Mouse (Mus musculus): ENCODE results near the gene Tuba1b.
"Not testable (repeated sequence)": the region's sequence is repeated elsewhere in the genome, so short reads cannot be mapped to it uniquely, and the experiment has no call there.

Gene Tuba1b

DNA sequence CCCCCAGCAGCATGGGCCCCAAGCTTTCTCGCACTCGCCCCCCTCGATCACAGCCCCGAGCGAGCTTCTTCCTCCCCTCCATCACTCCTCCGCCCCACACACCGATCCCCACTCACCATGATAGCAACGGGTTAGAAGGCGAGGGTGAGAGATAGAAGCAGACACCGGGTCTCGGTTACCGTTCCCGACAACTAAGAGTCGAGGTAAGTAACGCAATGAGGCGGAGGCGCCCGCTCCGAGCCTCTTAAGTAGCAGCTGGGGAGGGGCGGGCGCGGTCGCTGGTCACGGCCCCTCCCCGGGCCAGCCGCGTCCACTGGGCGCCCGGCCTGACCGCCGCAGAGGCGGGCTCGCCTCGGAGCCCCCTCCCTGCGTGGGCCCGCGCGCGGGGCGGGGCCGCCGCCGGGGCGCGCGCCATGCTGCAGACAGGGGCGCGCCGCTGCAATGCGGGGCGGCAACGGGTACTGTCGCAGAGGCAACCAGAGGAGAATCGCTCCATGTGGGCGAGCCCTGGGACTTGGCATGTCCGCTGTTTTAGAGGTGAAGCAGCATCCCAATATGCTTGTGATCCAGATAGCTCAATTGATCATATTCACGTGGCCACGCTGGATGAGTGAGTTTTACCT lies at the start of gene Tuba1b:
Gene Tuba1b (minus strand): TSS at position 349 of the 623 bp plus-strand sequence.
- in situ Hi-C loops (cut with MboI): no loop called here

DNA sequence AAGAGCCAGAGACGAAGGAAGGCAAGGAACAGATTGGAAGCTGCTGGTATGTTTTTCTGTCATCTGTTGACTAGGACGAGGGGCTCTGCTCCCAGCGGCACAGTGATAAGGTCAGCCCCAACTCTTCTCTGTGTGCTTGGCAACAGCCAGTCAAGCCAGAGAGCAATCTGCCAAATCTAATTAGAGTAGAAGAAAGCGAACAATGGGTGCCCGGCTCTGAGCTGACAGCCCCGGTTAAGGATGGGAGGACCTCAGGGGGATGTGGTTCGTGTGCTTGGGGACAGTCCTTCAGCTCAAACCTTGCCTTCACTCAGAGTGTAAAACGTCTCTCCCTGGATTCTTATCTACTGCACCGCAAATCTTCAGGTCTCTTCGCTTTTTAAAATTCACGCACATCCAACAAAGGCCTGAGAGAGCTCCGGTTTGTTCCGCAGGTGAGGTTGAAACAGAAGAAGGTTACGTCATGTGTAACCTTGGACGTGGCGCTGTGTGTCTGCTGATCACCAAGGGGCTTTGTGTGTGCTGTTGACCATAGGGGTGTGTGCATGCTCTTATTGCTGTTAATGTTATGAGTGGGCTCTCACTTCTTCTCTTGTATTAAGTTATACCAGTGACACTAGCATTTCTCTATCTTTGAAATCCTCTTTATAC lies 49.2 kb upstream of the Tuba1b start:
- in situ Hi-C loops (cut with MboI): no loop called here

DNA sequence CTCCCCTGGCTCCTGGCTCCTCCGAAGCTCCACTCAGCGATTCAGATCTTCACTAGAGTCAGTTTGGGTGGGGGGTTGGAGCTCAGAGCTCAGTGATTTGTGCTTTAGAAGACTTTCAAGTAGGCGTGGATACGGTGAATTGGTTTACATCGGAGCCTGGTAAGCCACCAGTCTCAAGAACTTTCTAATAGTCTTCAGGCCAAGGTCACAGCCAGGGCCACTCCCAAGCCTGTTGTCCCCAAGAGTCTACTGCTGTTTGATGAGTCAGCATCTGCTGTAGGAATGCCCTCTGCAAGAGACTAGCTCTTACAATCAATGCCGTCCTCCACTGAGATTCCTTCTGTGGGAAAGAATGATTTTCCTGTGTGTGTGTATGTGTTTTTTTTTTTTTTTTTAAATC lies 47.7 kb upstream of the Tuba1b start:
- in situ Hi-C loops (cut with MboI): no loop called here

DNA sequence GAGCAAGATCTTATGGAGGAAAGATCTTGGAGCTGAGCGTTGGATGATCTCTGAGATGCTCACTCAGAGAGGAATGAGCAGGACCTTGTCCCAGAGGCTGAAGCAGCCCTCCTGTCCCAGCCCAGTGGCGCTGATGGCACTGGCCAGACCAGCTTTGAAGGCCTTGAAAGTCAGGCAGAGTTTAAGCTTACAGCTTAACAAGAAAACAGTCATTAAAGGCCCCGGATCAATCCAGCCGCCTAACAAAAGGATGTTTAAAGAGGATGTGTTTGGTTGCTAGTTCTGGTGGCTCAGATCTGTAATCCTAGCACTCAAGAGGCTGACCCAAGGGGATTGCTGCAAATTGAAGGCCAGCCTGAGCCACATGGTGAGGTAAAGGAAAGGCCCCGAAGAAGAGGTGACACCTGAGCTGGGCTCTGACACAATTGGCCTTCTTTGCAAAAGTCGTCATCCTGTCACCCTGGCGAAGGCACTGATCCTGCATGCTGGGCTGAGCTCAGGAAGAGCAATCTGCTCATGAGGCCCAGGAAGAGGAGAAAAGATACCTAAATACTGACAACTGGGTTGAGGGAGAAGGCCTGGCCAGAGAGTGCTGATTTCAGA lies 45.7 kb upstream of the Tuba1b start:
- in situ Hi-C loops (cut with MboI): no loop called here

DNA sequence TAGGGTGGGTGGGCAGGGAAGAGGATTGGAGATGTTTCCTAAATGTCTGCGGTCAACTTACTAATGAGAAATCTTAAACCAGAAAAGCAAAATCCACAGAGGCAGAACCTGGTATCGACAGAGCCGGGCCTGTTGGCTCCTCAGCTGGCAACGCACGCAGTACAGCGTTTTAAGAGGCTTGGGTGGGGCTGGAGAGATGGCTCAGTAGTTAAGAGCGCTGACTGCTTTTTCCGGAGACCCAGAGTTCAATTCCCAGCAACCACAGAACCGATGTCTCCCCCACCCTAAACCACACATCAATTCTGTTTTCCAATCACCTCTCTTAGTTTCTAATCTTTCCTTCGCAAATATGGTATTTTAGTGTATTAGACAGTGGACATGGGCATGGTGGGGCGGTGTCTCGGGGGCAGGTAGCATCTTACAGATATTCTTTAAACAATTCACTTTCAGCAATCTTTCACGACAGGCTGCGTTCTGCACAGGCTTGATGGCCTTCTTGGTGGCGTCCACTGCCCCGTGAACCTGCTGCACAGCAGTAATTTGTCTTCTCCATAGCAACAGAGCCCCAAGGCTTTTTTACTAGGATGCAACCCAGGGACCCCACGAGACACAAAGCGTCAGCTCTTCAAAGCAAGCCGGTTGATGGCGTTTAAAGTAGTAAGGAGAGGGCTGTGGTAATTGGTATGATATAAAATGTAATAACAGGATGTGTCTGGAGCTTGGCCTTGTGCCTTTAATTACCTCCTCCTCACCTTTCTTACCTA lies 44.2 kb upstream of the Tuba1b start:
- in situ Hi-C loops (cut with MboI): no loop called here

DNA sequence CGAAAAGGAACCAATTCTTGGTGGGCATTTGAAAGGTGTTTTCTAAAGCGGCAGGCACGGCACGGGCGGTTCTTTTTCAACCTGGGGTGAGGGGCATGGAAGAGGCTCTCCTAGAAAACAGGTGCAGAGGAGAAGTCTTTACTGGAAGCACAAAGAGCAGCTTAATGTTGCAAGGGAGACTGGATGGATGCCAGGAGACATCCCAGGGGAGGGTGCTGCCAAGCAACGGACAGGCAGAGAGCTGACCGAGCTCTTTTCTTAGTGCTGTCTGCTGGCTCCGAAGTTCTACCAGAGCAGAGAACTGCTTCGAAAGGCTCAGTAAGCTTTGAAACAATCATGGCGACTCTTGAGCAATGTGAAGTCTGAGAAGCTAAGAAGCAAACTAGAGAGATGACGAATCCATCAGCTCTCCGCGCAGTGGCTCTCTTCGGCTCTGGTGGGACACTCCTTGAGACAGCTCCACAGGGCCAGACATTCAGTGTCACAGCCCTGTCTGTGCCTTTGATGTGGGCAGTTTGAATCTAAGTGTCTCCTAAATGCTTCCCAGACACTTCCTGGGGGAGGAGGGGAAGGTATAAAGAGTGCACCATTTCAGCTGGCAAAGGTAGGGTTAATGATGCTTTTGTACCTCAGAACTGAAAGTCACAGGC lies 43.5 kb upstream of the Tuba1b start:
- in situ Hi-C loops (cut with MboI): no loop called here

DNA sequence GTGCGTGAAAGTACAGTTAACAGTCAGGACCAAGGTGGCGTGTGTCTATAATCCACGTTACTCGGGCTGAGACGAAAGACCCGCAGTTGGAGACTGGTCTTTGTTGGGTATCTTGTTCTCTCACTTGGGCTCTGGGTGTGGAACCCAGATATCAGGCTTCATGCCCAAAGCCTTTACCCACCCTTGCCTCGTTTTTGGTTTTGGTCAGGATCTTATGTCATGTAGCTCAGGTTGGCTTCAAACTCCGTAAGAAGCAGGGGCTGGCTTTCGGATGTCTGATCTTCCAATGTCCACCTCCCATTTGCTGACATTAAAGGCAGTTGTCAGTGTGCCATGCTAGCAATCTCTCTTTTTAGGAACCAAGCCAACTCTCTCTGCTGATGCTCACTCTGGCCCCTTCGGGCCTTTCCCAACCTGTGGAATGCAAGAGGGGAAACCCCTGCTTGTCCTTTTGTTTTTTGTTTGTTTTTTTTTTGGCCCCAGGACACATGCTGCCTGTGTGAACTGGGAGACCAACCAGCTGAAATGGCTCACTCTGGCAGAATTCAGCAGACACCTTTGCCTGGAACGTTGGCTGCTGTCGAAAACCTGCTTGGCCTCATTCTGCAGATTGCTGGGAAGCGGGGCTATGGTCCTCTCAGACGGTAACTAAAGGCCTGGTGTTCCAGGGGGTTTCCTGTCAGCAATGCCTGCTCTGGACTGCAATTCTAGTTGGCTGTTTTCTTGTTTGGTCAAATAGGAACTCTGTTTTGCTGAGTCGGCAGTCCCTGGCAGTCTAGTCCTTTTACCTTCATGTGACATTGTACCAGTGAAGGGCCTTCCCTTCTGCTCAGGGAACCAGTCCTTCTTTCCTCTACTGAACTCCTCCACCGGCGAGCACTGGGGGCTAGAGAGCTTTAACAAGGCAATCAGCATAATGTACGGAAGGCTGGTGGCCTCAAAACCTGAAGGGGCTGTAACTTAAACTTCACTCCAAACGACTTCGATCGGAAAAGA lies 42.7 kb upstream of the Tuba1b start:
- in situ Hi-C loops (cut with MboI): no loop called here

DNA sequence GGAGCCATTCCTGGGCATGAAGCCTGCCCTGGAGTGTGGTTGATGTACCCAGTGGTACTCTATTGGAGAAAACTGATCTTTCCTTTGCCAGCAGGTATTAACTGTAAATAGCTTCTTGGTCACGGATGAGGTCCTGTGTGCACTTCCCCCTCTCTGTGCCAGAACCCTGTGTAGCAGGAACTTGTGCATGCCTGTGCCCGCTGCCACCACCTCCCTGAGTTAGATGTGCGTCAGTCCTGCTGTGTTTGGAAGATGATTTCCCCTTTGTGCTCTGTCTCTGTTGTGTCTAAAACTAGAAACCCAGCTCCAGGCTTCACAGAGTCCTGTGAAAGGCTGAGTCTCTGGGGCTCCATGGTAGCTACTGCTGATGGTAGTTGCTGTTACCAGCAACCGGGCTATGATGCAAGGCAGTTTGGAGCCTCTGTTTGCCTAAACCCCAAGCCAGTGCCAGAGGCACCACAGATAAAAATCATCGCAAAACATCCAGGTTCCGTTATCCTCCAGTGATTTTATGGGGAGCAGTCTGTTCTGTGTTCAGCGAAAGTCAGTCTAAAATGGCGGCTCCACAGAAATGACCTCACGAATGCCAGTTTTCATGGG lies 38.8 kb upstream of the Tuba1b start:
- in situ Hi-C loops (cut with MboI): no loop called here

DNA sequence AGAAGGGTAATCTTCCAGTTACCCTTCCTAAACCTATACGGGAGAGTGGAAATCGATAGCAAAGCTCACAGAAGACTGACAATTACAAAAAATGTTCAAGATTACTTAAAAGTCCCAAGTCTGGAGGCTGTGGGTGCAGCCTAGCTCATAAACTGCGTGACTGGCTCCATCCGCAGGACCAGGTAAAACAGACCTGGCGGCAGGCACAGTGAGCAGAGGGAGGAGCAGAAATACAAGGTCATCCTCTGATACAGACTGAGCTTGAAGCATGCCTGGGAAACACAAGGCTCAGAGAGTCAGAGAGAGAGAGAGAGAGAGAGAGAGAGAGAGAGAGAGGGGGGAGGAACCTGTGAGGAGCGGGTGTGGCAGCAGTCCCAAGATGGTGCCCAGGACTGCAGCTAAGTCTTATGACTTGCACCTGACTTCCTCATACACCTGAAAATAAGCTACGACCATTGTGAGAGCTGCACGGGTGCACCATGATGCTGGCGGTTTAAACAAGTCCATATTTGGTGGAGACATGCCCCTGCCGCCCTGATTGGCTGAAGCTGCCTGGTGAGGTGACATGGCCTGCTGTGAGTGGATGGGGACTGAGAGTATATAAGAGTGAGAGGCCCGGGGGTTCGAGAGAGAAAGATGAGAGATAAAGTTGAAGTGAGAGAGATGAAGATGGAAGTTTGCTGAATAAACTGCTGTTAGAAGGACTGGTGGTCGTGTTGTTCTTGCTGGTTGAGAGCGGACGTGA lies 37.4 kb upstream of the Tuba1b start:
- in situ Hi-C loops (cut with MboI): not testable (repeated sequence)

DNA sequence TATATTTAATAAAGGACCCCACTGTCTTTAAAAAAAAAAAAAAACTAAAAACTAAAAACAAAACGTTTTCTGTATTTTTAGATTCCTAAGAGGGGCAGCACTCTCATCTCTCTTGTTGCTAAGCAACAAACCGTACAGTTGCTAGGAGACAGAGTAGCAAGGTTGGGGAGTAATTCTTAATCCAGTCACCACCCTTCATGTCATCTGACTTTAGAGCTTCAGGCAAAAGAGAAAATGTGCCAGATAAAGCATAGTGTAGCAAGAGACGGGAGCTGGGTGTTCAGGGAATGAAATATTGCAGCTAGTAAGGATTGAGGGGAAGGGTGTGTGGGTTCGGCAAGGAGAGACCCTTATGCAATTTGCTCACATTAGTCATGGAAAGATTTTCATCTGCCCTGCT lies 36.7 kb upstream of the Tuba1b start:
- in situ Hi-C loops (cut with MboI): no loop called here

DNA sequence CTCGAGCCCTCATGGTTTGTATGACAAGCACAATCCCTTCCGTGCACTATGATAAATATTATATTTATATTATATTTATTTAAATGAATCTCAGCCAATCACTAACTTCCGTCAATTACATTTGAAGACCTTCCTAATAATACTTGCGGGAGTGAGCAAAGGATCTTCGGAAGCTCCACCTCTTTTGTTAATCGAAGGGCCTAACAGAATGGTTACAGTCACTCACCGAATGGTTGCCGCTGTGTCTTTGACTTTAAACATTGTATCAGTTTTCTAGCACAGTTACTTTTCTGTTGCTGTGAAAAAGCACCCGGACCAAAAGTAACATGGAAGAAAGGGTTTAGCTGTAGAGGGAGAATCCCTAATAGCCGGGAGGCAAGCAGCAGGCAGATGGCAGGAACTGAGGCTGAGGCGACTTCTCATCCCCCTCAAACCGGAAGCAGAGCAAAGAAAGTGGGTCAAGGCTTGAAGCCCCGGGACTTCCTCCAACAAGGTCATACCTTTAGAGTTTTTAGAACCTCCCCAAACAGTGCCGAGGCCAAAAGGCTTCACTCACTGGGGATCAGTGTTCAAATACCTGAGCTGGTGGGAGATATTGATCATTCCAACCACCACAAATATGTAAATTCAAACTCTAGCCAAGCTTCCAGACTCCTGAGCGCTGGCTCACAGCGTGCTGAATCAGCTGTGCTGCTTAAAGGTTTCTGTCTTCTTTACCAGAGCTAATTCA lies 35.2 kb upstream of the Tuba1b start:
- in situ Hi-C loops (cut with MboI): no loop called here

DNA sequence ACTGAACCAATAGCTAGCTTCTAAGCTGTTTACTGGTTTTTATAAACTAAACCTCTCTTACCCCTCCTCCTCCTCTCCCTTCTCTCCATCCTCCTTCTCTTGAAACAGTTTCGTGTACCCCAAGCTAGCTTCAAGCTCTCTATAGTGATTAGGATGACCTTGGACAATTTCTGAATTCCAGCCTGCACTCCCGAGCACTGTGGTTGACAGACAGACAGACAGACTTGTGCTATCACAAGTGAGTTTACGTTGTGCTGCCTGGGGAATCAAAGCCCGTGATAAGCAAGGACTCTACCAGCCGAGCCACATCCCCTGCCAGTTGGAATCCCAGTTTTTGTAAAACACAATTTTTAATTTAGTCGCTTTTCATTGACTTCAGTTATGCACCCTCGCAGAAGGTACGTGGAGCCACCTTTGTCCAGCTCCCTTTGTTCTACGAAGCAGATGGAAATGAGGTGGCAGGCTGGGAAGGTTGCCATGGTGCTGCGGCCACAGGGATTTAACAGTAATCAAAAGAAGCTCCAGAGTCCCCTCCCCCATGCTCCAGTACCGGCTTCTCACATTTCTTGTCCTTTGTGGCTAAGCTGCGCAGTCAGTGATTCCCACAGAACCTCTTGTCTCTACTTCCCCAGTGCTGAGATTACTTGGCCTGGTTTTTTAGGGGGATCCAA lies 34.5 kb upstream of the Tuba1b start:
- in situ Hi-C loops (cut with MboI): no loop called here

DNA sequence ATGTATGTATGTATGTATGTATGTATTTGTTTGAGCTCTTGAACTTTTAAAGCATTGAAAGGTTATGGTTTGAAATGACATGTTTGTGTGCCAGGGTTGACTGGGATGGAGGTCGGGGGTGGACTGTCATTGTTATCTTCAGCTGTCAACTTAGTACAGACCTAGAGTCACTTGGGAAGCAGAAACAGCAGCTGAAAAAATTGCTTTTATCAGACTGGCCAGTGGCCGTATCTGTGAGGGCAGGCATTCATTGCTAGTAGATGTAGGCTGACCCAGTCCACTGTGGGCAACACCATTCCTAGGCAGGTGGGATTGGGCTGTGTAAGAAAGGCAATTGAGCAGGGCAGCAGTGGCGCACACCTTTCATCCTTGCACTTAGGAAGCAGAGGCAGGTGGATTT lies 25.2 kb upstream of the Tuba1b start:
- in situ Hi-C loops (cut with MboI): no loop called here

DNA sequence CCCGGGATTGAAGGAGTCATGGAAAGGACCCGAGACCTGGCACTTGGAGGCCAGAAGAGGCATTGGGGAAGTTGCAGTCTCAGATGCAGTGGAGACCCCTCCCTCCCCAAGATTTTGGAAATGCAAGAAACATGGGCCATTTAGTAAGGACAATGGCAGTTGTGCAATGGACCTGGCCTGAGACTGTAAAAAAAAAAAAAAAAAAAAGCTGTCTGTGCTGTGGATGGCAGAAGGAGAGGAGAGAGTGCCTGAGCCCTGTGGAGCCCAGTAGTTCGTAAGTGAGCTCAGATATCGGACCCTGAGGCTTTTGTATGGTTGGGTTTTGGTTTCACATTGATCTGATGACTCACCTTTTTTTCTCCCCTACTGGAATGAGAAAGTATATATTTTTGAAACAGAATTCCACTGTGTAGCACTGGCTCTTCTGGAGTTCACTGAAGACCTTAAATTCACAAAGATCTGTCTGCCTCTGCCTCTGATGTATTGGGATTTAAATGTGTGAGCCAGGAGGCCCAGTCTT lies 24.6 kb upstream of the Tuba1b start:
- in situ Hi-C loops (cut with MboI): no loop called here

DNA sequence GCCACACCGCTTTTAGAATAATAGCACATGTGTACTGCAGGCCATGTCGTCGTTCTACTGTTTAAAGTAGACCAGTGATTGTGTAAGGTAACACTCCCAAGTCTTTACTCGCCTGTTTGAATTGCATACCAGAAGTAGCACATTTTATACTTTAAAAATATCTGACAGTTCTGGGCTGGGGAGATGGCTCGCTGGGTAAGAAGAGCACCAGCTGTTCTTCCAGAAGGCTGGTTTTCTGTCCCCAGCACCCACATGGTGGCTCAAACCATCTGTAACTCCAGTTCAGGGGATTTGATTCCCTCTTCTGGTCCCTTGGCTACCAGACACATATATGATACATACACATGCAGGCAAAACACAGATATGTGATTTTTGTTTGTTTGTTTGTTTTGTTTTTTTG lies 23.1 kb upstream of the Tuba1b start:
- in situ Hi-C loops (cut with MboI): no loop called here

DNA sequence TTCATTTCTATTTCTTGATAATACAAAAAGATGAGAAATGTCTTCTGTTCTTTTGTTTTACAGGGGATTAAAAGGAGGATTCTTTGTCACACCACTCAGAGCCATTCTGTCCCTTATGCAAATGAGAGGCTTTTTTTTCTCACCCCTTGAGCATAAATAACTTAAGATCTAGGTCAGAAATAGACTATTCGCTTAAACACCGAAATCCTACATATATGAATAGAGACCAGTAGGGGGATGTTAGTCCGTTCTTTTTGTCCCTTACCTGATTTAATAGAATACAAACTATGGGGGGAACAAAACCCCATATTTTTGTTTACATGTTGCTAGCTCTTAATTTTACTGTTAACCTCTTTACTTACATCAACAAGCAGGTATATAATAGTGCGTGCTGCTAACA lies 21.6 kb upstream of the Tuba1b start:
- in situ Hi-C loops (cut with MboI): no loop called here

DNA sequence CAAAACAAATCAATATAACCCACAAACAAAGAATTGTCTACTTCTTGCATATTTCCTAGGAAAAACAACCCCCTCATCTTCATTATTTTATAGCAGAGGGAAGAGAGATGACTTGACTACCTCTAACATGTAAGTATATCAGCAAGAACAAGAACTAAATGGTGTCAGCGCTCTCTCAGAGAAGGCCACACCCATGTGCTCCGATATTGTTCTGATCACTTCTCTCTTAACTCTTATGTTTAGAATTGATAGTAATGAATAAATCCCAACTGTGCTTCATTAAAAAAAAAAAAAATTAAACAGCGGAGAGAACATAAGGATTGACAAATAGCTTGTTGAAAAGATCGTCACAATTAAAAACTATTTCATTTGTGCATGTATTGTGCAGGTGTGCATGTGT lies 21.0 kb upstream of the Tuba1b start:
- in situ Hi-C loops (cut with MboI): no loop called here

Measured in mature B cell (primary cell).